Mouse (Mus musculus): ENCODE measurements at regions not wholly inside any gene's neighbourhood (a gene's known extent, or its start where the extent isn't known, plus 50 kb on each side); places are given as distances from the start of the nearest gene placed in this dataset.

DNA sequence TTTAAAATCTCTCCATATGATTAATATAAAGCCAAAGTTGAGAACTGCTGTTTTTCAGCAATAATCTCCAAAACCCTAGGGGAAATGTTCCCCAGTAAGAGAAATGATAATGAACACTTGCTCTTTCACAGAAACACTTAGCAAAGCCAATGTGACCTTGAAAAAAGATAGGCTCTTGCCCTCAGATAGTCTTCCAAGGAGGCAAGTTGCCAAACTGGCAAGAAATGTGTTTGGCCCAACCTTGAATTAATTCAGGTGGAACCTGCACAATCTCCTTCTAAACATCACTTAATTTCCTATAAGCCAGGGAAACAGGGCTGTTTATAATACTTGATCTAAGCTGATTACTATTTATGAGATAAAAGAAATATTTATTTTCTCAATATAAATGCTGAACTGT is 244.0 kb upstream of the Gnaz start:
- DNase-seq, result no peak

DNA sequence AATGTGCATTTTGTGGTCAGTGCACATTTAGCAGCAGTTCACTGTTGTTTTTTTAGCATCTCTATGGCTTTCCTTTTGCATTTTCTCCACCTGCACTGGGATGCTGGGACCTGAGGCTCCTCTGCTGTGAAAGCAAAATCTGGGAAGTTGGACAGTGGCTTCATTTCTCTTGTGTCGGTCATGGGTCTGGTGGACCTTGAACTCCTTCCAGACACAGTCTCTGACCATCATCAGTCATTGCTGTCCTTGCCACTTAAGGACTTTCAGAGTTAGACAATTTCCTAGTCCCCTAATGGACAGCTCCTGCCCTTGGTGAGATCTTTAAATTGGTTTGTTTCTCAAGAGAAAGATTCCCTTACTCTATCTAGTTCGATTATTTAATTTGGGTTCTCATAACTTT is 217.5 kb upstream of the Gnaz start:
- no peak for DNase-seq

DNA sequence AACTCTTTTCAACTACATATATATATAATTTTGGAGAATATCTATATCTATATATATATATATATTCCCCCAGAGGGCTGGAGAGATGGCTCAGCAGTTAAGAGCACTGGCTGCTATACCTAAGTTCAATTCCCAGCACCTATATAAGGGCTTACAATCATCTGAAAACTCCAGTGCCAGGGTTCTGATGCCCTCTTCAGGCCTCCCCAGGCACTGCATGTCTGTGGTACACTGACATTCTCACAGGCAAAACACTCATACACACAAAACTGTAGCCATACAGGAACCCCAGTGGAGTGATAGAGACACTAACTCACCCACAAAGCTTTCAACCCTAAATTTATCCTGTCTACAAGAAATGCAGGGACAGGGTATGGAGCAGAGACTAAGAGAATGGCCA is 216.1 kb upstream of the Gnaz start:
- DNase-seq, result no peak

DNA sequence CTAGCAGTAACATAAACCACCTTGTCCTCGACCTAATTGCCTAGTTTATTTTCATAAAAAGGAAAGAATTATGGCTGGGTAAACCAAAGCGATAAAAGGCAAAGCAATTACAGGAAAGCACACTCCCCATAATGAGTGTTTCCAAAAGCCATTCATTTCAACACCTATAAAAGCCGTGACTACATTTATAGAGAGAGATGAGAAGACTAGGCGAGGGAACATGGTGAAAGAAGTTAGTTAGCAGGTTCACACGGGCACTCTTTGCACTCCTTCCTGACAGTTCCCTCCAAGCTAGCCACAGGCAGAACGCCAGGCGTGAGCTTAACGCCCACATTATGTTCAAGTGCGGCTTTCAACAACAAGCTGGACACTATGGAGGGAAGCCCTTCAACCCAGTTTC is 206.2 kb upstream of the Gnaz start:
- DNase-seq, result no peak

DNA sequence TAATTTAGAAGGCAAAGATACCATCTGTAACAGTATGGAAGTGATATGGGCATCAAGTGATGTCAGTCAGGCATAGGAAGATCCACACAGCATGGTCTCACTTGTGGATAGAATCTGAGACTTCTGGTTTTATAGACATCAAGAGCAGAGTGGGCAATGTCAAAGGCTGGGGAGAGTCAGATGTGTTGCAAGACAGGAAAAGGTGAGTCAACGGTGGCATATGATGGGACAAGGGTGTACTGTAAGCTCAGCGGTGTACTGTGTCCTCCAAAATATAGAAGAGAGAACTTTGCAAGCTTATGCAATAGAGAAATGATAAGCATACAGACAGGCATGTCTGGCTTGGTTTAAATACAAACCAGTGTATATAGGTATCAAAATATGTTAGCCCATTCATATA is 177.7 kb upstream of the Gnaz start:
- no peak for DNase-seq

DNA sequence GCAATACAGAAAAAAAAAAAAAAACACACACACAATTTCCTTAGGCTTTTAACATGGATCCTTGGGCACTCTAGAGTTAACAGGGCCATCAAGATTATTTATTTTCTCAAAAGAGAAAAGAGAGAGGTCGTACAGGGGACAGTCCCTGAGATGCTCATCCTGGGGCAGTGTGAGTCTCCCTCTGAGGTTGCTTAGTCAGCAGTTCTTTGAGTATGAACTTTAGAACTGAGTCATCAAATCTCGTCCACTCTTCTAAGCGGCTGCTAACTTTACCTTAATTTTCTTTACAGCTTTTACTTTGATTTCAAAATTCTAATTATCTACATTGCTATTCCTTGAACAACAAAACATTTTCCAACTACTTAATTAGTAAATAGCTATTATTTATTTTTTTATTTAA is 177.0 kb upstream of the Gnaz start:
- DNase-seq, result no peak

DNA sequence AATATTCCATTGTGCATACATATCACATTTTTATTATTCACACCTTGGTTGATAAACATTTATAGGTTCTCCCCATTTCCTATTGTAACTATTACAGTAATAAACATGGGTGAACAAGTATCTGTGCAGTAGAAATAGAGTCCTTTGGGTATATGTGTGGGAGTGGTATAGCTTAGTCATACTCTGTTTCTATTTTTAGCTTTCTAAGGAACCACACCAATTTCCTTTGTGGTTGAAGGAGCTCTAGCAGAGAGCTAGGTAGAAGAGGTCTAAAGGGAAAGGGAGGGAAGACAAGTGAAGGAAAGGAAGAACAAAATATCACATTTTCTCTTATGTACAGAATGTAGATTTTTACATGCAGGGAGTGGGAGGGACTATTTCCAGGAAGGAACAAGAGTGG is 143.6 kb upstream of the Gnaz start:
- DNase-seq, result no peak

DNA sequence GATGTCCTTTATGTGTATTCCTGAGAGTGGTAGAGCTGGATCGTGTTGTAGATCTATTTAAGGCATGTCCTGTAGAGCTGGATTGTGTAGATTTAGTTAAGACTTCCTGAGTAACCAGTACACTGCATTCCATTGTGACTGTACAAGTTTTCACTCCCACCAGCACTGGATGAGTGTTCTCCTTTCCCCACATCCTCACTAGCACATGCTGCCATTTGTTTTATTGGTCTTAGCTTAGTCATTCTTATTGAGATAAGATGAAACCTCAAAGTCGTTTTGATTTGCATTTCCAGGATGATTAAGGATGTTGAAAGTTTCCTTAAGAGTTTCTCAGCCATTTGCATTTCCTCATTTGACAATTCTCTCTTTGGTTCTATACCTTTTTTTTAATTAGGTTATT is 132.6 kb upstream of the Gnaz start:
- no peak for DNase-seq

DNA sequence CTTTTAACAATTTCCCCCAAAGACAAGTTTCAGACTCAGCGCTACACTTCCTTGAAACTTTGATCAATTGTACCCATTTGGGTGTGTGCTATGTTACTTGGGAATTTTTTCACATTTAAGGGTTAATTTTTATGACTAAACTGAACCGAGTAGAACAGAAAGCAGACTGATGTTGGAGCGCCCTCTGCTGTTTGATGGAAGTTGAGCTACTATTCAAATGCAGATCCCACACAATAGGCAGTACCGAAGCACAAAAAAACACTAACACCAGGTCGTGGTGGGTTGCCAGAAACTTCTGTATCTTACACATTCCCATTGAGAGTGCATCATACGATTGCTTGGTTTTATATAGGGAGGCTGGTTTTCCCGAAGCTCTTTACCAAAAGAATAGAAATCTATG is 118.6 kb upstream of the Gnaz start:
- DNase-seq, result peak; percentile 49 to 62

DNA sequence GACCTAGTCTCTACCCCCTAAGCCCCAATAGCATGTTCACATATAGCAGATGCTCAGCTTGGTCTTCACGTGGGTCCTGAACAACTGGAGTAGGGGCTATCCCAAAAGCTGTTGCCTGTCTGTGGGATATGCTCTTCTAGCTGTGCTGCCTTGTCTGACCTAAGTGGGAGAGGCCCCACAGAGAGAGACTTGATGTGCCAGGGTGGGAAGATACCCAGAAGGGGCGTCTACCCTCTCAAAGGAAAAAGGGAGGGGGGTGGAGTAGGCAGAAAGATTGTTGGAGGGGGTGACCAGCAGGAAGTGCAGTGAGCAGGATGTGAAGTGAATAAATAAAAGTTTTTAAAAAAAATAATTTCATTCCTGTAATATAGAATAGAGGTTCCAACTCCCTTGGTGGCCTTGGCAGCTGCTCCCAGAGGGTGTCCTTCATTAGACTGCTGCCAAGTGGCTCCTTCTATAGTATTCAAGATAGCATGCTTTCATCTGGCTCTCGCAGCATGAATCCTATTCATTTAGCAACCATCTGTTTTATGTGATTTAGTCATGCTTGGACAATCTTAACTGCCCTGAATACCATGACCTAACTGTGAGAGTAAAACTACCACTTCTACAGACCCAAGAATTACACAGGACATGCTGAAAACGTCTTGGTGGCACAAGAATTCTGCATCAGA is 111.8 kb upstream of the Gnaz start:
- peak; percentile 2 to 4 for DNase-seq
